Mouse (Mus musculus): ENCODE data around the gene Rrp1.

DNA sequence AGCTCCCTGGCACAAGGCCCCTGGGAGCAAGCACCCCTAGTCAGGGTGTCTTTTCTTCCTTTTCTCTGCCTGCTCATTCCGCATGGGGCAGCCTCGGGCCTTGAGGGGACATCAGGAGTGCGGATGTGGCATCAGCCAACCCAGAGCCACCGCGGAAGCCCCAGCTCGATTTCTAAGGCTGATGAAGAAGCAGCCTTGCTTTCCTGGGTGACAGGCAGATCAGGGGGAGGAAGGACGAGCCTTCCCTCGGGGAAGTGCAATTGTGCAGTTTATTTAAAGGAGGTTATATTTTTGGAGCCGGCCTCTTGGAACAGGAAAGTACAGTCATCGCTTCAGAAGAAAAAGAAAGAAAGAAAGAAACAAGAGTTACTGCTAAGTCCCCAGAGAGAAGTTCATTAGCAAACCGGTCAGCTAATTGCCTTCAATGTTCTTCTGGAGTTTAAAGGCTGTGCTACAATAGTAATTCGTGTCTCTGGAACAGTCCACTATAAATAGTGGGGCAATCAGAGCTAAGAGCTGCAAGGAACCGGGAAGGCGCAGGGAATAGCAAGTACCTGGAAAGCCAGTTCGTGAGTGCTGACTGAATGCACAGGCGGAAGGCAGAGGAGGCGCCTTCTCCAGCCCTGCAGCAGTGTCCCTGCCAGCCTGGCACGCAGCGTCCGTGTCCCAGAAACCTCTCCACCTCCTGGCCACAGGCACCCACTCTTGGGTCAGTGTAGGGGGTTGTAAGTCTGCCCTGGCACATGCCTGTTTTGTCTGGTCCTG, 24.4 kb downstream of the Rrp1 start:
- TF ChIP-seq EP300 (IDR thresholded peaks at IDR 0.05; ENCODE audit: low read depth): no peak
- TF ChIP-seq CTCF (IDR thresholded peaks at IDR 0.05; ENCODE audit: low read depth): no peak
